Mouse (Mus musculus): ENCODE data around the gene Col4a4.

Gene Col4a4

GRCm38 (mm10) chr1:82475821-82476220 is 110.8 kb downstream of the Col4a4 start:
- DNase-seq (ENCODE audit: low spot score), result no peak

GRCm38 (mm10) chr1:82475254-82475653 is 111.4 kb downstream of the Col4a4 start:
- no peak for DNase-seq (ENCODE audit: low spot score)

- no peak for DNase-seq (ENCODE audit: low spot score)
These were observed 112.1 kb downstream of the Col4a4 start for GRCm38 (mm10) chr1:82474461-82474961.

- no peak for DNase-seq (ENCODE audit: low spot score)
These were observed 113.2 kb downstream of the Col4a4 start for GRCm38 (mm10) chr1:82473467-82473866.

- no peak for DNase-seq (ENCODE audit: low spot score)
These were observed 116.0 kb downstream of the Col4a4 start for GRCm38 (mm10) chr1:82470516-82471225.

GRCm38 (mm10) chr1:82468872-82469271 is 117.8 kb downstream of the Col4a4 start:
- DNase-seq (ENCODE audit: low spot score), result no peak

- DNase-seq (ENCODE audit: low spot score), result no peak
These were observed 121.3 kb downstream of the Col4a4 start for GRCm38 (mm10) chr1:82465321-82465853.

- DNase-seq (ENCODE audit: low spot score), result no peak
These were observed 125.6 kb downstream of the Col4a4 start for GRCm38 (mm10) chr1:82461041-82461440.

- DNase-seq (ENCODE audit: low spot score), result no peak
These were observed 126.7 kb downstream of the Col4a4 start for GRCm38 (mm10) chr1:82459926-82460325.

GRCm38 (mm10) chr1:82459350-82459749 is 127.3 kb downstream of the Col4a4 start:
- DNase-seq (ENCODE audit: low spot score), result no peak

GRCm38 (mm10) chr1:82454031-82454430 is 132.6 kb downstream of the Col4a4 start:
- DNase-seq (ENCODE audit: low spot score), result no peak

GRCm38 (mm10) chr1:82451927-82452651 is 134.6 kb downstream of the Col4a4 start:
- DNase-seq (ENCODE audit: low spot score), result no peak

GRCm38 (mm10) chr1:82449851-82450250 is 136.8 kb downstream of the Col4a4 start:
- DNase-seq (ENCODE audit: low spot score), result no peak

- peak; percentile 33 for DNase-seq (ENCODE audit: low spot score)
These were observed 140.6 kb downstream of the Col4a4 start for GRCm38 (mm10) chr1:82446049-82446448.

- no peak for DNase-seq (ENCODE audit: low spot score)
These were observed 143.1 kb downstream of the Col4a4 start for GRCm38 (mm10) chr1:82443517-82443916.

- no peak for DNase-seq (ENCODE audit: low spot score)
These were observed 146.5 kb downstream of the Col4a4 start for GRCm38 (mm10) chr1:82440123-82440522.

GRCm38 (mm10) chr1:82437273-82437672 is 149.4 kb downstream of the Col4a4 start:
- no peak for DNase-seq (ENCODE audit: low spot score)

GRCm38 (mm10) chr1:82433649-82434005 is 153.0 kb downstream of the Col4a4 start:
- DNase-seq (ENCODE audit: low spot score), result no peak

- DNase-seq (ENCODE audit: low spot score), result peak; percentile 81
These were observed 153.6 kb downstream of the Col4a4 start for GRCm38 (mm10) chr1:82432919-82433648.

GRCm38 (mm10) chr1:82429061-82429460 is 157.6 kb downstream of the Col4a4 start:
- peak; percentile 19 for DNase-seq (ENCODE audit: low spot score)

- no peak for DNase-seq (ENCODE audit: low spot score)
These were observed 158.9 kb downstream of the Col4a4 start for GRCm38 (mm10) chr1:82427729-82428128.

GRCm38 (mm10) chr1:82415641-82416040 is 171.0 kb downstream of the Col4a4 start:
- no peak for DNase-seq (ENCODE audit: low spot score)
